In the genomic region with DNA sequence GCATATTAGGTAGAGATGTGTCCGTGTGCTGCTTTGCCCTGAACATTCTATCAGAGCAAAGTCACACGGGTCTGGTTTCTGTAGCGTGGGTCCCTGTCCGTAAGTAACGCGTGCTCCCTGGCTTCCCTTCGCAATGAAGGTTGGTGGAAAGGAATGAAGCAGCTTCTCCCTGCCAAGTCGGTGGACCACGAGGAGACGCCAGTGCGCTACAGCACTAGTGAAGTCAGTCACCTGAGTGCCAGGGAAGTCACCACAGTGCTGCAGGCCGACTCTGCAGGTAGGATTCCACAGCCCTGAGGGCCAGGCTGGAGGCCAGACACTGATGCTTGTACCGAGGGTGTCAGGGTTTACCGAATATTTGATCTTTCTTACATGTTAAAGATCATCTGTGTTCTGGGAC, we compare ENCODE assay signal across 25 mouse cellular contexts. TPM values are rescaled to one million over a fixed set of nuclear protein-coding genes. Genes with fewer than 3 reads are reported as not detected.
DNase-seq lines count a peak whose midpoint lies in the region; ATAC-seq lines count a peak whose summit lies in the region.
"Had no signal": no experiment of that assay in that cellular context is flagged by ENCODE, and none has a peak within 500 bp of the region (broad histone marks: within the 10 kb centered on the region; RNA-seq: fewer than 3 reads in every experiment).

No protein-coding gene starts in this region.

- peaks cover 17% of the 10 kb centered on the region for H3K4me1 ChIP-seq in heart, embryonic 10.5 days
- no peaks in the 10 kb centered on the region for H3K4me1 ChIP-seq in kidney, embryonic 15.5 days
- no peaks in the 10 kb centered on the region for H3K4me1 ChIP-seq in midbrain, embryonic 14.5 days (ENCODE audit: control insufficient read depth, insufficient read depth, low read length)
- H3K4me1 ChIP-seq: embryonic facial prominence, embryonic 13.5 days; forebrain, embryonic 13.5 days; hindbrain, embryonic 13.5 days; limb, embryonic 15.5 days; midbrain, embryonic 13.5 days had no signal

- no peaks in the 10 kb centered on the region for H3K9me3 ChIP-seq in heart, embryonic 10.5 days
- no peaks in the 10 kb centered on the region for H3K9me3 ChIP-seq in kidney, embryonic 15.5 days (replicated peaks)
- H3K9me3 ChIP-seq in midbrain, embryonic 14.5 days (ENCODE audit: control insufficient read depth, low read length) = no peaks in the 10 kb centered on the region
- H3K9me3 ChIP-seq: embryonic facial prominence, embryonic 13.5 days; forebrain, embryonic 13.5 days; heart, embryonic 12.5 days; hindbrain, embryonic 13.5 days; limb, embryonic 15.5 days; midbrain, embryonic 13.5 days had no signal

- DNase-seq in heart, adult 11 months = peak; percentile 85
- no peak for DNase-seq in heart, embryonic 10.5 days (ENCODE audit: low spot score)
- DNase-seq in kidney, adult 11 months = peak; percentile 63
- DNase-seq in kidney, postnatal 36 days = peak; percentile 62 to 71
- no peak for DNase-seq in yolk sac, embryonic 10.5 days (ENCODE audit: low spot score)
- DNase-seq in midbrain, embryonic 14.5 days = no peak
- DNase-seq: cerebellum, adult 11-12 months; cerebellum, postnatal 25 days; embryo, embryonic 11 days; left cerebral cortex, postnatal 4 days; lung, embryonic 14.5 days; thymus, adult 2 months; thymus, postnatal 4 days had no signal

- ATAC-seq in kidney, embryonic 15.5 days (replicated peaks; ENCODE audit: low FRiP score) = 0 out of 2 replicates have a peak, but pooled peaks have one; percentile 26
- ATAC-seq in erythroid progenitor cell, adult 5-6 weeks (replicated peaks; ENCODE audit: low FRiP score, poor library complexity, severe bottlenecking) = no peak
- no peak for ATAC-seq in midbrain, embryonic 14.5 days (ENCODE audit: low FRiP score, low TSS enrichment)
- ATAC-seq: forebrain, embryonic 13.5 days; midbrain, embryonic 13.5 days had no signal

- peaks cover 71% of the 10 kb centered on the region for H3K36me3 ChIP-seq in heart, embryonic 10.5 days
- H3K36me3 ChIP-seq in kidney, embryonic 15.5 days = peaks cover 88% of the 10 kb centered on the region
- peaks cover 48% of the 10 kb centered on the region for H3K36me3 ChIP-seq in midbrain, embryonic 14.5 days (ENCODE audit: control insufficient read depth, insufficient read depth, low read length)

- no peak overlapping the region for H3K9ac ChIP-seq in kidney, embryonic 15.5 days
- H3K9ac ChIP-seq in midbrain, embryonic 14.5 days (replicated peaks; ENCODE audit: low read length) = no peak overlapping the region
- H3K9ac ChIP-seq: embryonic facial prominence, embryonic 13.5 days; forebrain, embryonic 13.5 days; heart, embryonic 12.5 days; hindbrain, embryonic 13.5 days; limb, embryonic 15.5 days; lung, embryonic 14.5 days; midbrain, embryonic 13.5 days had no signal

- H3K4me2 ChIP-seq in kidney, embryonic 15.5 days = no peak overlapping the region
- H3K4me2 ChIP-seq in midbrain, embryonic 14.5 days (ENCODE audit: low read length) = no peak overlapping the region
- H3K4me2 ChIP-seq: embryonic facial prominence, embryonic 13.5 days; forebrain, embryonic 13.5 days; heart, embryonic 12.5 days; hindbrain, embryonic 13.5 days; limb, embryonic 15.5 days; lung, embryonic 14.5 days; midbrain, embryonic 13.5 days had no signal

- no peak overlapping the region for H3K4me3 ChIP-seq in heart, embryonic 10.5 days
- H3K4me3 ChIP-seq in kidney, embryonic 15.5 days (replicated peaks) = no peak overlapping the region
- no peak overlapping the region for H3K4me3 ChIP-seq in midbrain, embryonic 14.5 days (replicated peaks; ENCODE audit: low read depth, low read length)
- H3K4me3 ChIP-seq: embryonic facial prominence, embryonic 13.5 days; erythroblast, embryonic 14.5 days; forebrain, embryonic 13.5 days; heart, embryonic 12.5 days; hindbrain, embryonic 13.5 days; left cerebral cortex, adult 2 months; limb, embryonic 15.5 days; midbrain, embryonic 13.5 days had no signal

- H3K27me3 ChIP-seq in heart, embryonic 10.5 days (ENCODE audit: insufficient read depth, poor library complexity, severe bottlenecking) = no peaks in the 10 kb centered on the region
- H3K27me3 ChIP-seq in kidney, embryonic 15.5 days = no peaks in the 10 kb centered on the region
- no peaks in the 10 kb centered on the region for H3K27me3 ChIP-seq in midbrain, embryonic 14.5 days (ENCODE audit: control insufficient read depth, insufficient read depth, low read length)
- H3K27me3 ChIP-seq: embryonic facial prominence, embryonic 13.5 days; forebrain, embryonic 13.5 days; heart, embryonic 12.5 days; hindbrain, embryonic 13.5 days; limb, embryonic 15.5 days; midbrain, embryonic 13.5 days had no signal

- 91% methylated on average over 14 of the region's 14 CpGs for WGBS in heart, embryonic 10.5 days
- WGBS in kidney, embryonic 15.5 days = 82% methylated on average over 14 of the region's 14 CpGs
- 92% methylated on average over 14 of the region's 14 CpGs for WGBS in midbrain, embryonic 14.5 days

- H3K27ac ChIP-seq in heart, embryonic 10.5 days = no peak overlapping the region
- no peak overlapping the region for H3K27ac ChIP-seq in kidney, embryonic 15.5 days
- H3K27ac ChIP-seq in midbrain, embryonic 14.5 days (replicated peaks; ENCODE audit: low read depth, low read length) = no peak overlapping the region
- H3K27ac ChIP-seq: embryonic facial prominence, embryonic 13.5 days; forebrain, embryonic 13.5 days; hindbrain, embryonic 13.5 days; left cerebral cortex, adult 2 months; limb, embryonic 15.5 days; midbrain, embryonic 13.5 days; stomach, postnatal 0 days had no signal

RNA-seq across cellular contexts. Expression of gene Dcbld2, which starts 55.8 kb away (rescaled TPM):
- 12.2 and 13.2 TPM in 2 replicates for polyA plus RNA-seq in heart, embryonic 10.5 days (2016; fragmentation: Nextera tagmentation; extraction: Ambion mirVana)
- polyA plus RNA-seq in kidney, embryonic 15.5 days (2015; fragmentation: Nextera tagmentation; extraction: Ambion mirVana) = 4.0 and 4.8 TPM in 2 replicates
- total RNA-seq in erythroid progenitor cell, adult 5-6 weeks (2015; ENCODE audit: low replicate concordance) = 3.6 and 5.4 TPM in 2 replicates
- total RNA-seq in erythroid progenitor cell, adult 5-6 weeks (2017; ENCODE audit: low replicate concordance) = 2.9 and 3.6 TPM in 2 replicates
- polyA plus RNA-seq in midbrain, embryonic 14.5 days (2014; fragmentation: Nextera tagmentation; extraction: Ambion mirVana) = 9.3 and 11.8 TPM in 2 replicates

RNA-seq across cellular contexts. Expression of gene St3gal6, which starts 60.0 kb away (rescaled TPM):
- polyA plus RNA-seq in heart, embryonic 10.5 days (2016; fragmentation: Nextera tagmentation; extraction: Ambion mirVana) = 22.0 and 28.5 TPM in 2 replicates
- 71.9 and 75.2 TPM in 2 replicates for polyA plus RNA-seq in kidney, embryonic 15.5 days (2015; fragmentation: Nextera tagmentation; extraction: Ambion mirVana)
- 106 and 111 TPM in 2 replicates for total RNA-seq in erythroid progenitor cell, adult 5-6 weeks (2015; ENCODE audit: low replicate concordance)
- 119 and 127 TPM in 2 replicates for total RNA-seq in erythroid progenitor cell, adult 5-6 weeks (2017; ENCODE audit: low replicate concordance)
- 8.3 and 8.5 TPM in 2 replicates for polyA plus RNA-seq in midbrain, embryonic 14.5 days (2014; fragmentation: Nextera tagmentation; extraction: Ambion mirVana)
- total RNA-seq: granulocyte monocyte progenitor cell, adult 5-6 weeks had no signal

Comparison
In these comparisons a context has a peak if more than half of its experiments do, and no peak if none do; other contexts are left out.
1. DNase-seq: peak in heart, adult 11 months (single experiment), kidney, adult 11 months (single experiment) and kidney, postnatal 36 days (2 of 2); none in heart, embryonic 10.5 days (single experiment), yolk sac, embryonic 10.5 days (single experiment) and midbrain, embryonic 14.5 days (single experiment).